Mouse (Mus musculus): ENCODE data around the gene Tecr.
"Not testable (repeated sequence)": the region's sequence is repeated elsewhere in the genome, so short reads cannot be mapped to it uniquely, and the experiment has no call there.

Gene Tecr

DNA sequence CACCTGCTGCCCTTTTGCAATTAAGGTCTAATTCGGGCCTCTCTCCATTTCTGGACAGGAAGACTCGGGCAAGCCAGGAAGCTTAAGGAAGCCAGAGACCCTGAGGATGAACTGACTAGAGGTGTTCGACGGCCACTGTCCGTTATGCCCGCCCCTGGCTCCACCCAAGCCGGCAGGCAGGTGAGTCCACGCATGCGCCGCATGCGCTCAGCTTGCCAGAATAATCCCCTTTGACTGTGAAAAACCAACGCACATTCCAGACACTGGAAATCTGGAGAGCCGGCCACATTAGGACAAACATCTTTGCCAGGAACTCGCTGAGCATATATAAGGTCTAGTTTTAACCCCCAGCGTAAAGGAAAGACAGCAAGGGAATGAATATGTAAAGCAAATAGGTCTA, 24.5 kb downstream of the Tecr start:
- no peak for DNase-seq (ENCODE audit: low read depth, low spot score)

DNA sequence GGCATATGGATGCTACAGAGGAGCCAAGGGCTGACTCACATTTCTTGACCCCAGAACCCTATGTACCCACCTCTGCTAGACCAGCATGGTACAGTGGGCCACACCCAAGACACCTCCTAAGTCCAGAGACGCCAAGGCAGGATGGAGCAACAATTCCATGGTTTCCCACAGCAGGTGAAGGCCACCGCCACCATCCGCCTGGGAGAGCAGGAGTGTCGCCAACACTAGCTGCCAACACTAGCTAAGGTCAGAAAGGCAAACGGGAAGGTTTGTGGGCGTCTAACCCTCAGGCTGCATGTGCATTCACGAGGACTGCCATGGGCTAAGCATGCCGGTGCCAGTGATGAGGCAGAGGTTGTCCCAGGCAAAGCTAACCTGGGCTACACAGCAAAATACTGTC, 25.5 kb downstream of the Tecr start:
- DNase-seq (ENCODE audit: low read depth, low spot score) = no peak

DNA sequence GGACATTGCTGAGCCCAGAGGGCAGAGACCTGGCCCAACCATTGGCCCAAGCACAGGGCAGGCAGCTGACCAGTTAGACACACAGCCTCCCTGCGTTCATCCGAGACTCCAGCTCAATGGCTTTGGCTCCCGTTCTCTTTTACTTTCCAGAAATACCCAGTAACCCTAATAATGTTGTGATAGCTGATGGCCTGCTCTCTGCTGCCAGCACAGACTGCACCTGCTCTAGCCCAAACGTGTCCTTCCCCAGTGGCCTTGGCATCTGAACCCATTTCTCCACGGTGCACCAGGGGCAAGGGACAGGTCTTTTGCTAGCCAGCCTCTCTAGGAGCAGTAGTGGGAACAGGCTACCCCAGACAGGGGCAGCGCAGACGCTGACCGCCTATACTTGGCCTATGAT, 26.9 kb downstream of the Tecr start:
- DNase-seq (ENCODE audit: low read depth, low spot score) = no peak

DNA sequence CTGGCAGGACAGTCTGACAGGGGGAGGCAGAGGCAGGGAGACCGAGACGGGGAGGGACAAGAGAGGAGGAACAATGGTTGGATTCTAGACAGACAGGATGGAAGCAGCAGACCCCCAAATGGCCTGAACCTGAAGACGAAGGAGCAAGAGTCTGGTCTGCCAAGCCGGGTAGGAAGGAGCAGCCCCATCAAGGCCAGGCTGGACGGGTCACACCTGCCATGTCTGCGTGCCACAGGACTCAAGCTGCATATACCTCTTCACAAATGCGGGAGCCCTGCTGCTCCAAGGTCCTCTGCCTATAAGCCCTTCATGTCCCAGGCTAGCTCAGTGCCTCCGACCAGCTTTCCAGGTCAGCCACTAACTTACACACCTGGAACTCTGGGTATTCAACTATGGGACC, 28.1 kb downstream of the Tecr start:
- no peak for DNase-seq (ENCODE audit: low read depth, low spot score)

DNA sequence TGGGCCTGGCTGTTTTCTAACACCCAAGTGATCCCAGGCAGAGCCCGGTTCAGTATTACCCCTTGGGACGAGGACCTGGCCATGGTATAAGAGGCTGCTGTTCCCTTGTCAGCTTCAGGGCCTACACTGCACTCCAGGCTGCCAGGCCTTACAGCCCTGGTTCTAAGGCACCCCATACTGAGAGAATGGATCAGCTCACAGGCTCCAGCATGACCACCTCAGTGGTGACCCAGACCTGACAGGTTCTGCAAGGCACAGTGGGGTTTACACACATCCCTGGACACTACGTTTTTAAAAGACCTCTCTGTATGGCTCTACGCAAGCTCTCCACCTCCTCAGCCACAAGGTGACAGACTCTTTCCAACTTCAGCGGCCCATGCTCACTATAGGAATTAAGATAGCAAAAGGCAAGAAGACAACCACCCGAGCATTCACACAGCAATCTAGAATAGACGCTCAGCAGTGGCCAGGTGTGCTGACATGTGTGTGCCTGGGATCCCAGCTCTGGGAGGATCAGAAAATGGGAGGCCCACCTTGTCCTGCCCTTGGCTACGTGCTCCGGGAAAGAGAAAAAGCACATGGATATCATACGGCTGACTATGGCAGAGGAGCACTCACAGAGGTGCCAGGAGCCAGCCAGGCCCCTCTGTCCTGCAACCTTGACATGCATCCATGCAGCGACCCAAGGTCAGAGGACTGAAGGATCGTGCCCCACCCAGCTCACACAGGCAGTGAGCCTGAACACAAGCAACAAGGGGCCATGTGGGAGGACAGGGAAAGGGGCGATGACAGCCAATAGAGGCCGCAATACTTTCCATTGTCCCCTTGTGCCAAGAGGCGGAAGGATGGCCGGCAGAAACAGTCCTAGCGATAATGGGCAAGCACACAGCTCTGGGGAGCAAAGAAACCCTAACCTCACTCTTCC, 29.4 kb downstream of the Tecr start:
- DNase-seq (ENCODE audit: low read depth, low spot score) = no peak

DNA sequence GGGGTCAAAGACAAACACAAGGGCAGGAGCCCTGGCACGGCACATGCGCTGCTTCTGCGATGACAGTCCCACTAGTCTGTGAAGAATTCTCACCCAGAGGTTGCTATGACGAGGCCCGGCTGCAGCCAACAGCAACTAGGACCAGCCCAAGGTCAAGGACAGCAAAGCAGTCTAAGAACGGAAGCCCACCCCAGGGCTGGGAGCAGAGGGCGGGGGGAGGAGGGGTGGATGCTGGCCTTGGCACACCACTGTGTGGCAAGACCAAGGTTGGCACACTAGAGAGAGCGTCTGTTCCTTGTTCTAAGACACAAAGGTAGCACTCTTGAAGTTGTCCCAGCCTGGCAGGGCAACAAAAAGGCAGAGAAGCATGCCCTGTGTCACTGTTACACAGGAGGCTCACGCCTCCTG, 30.4 kb downstream of the Tecr start:
- no peak for DNase-seq (ENCODE audit: low read depth, low spot score)

DNA sequence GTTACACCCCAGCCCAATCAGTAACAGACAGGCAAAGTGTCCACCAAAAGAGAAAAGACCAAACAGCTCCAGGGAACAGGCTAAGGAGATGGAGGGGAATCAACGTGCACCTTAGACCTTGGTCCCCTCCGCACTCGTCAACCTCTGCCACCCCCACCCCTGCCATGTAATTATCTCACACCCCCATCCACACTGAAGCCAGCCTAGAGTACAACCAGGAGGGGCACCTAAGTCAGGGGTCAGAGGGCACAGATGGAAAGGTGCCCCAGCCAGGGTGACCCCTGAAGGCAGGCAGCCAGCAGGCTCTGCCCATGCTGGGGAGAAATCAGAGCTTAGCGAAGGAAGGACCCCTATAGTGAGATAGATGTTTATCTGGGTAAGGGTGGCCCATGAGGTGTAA, 30.9 kb downstream of the Tecr start:
- no peak for DNase-seq (ENCODE audit: low read depth, low spot score)

DNA sequence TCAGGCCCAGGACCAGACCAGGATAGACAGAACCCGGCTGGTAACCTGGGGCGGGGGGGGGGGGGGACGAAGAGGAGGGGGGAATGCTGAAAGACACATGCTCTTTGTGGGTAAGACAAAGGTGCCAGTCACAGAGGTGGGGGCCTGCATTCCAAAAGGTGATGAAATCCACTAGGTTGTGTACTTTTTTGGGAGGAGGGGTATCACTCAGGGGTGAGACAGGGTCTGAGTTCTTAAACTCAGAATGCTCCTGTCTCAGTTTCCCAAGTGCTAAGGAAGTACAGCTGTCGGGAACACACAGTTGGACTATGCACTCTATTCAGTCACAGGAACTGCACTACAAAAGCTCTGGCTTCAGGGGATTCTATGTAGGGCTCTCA, 31.3 kb downstream of the Tecr start:
- no peak for DNase-seq (ENCODE audit: low read depth, low spot score)

DNA sequence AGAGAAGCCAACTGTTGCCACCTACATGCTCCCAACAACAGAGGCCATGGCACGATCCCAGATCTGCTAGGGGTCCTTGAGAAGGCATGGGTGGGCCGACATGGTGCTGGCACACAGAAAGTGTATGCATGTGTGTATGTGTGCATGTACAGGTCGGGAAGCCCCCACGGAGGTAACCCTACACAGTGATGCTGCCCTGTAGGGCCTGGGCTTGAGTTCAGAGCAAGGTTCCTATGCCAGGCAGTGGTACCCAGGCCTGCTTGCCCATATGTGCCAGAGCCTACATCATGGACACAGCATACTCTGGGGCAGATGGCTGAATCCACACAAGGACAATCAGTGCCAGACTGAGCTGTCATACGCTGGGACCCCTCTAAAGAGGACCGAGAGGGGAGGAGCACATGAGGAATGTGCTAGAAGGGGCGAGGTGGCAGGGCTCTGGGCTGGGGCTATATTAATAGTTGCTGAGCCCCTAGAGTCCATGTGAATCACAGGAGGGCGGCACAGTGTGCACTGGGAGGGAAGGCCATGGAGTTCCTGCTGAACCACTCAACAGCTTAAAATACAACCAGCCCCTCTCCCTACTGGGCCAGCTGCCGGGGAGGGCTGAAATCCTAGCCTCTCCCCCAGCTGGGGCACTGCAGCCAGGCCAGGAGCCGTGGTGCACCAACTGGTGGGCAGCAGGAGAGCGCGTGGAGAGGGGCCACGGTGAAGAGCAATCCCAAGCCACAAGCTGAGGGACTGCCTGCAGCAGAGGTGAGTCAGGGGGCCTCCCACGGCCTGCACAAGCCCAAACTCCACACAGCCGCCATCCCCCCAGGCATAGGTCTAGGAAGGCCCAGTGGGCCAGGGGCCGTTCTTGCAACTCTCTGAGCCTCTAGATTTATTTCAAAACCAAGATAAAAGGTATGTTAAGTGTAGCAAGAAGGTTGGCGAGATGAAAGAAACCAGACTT, 31.9 kb downstream of the Tecr start:
- no peak for DNase-seq (ENCODE audit: low read depth, low spot score)

DNA sequence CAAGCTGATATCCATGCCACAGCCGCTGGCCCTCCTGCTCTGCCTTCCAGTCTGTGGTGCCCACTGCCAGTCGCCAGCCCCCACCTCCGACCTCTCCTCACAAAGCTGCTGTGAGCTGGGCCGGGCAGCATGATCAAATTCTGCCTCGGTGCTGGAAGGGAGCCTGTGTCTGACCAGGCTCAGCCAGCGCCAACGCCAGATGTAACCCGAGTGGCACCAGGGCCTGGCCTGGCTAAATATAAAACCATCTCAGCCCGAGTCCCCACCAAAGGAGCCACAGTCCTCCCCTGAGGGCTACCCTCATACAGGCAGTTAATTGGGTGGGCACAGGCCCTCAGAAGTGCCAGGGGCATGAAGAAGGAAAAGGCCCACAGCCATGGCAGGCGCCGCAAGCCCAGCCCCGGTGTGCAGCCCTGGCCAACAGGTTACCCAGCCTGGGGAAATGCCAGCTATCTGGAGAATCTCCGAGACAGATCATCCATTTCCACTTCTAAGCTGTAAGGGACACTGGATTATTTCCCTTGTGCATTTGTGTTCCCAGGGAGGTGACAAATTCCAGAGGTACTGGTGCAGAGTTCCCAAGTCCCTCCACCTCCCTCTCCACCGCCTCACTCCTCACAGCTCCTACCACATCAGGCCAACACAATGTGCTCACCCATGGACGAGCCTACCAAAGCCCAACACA, 33.0 kb downstream of the Tecr start:
- DNase-seq (ENCODE audit: low read depth, low spot score) = no peak

DNA sequence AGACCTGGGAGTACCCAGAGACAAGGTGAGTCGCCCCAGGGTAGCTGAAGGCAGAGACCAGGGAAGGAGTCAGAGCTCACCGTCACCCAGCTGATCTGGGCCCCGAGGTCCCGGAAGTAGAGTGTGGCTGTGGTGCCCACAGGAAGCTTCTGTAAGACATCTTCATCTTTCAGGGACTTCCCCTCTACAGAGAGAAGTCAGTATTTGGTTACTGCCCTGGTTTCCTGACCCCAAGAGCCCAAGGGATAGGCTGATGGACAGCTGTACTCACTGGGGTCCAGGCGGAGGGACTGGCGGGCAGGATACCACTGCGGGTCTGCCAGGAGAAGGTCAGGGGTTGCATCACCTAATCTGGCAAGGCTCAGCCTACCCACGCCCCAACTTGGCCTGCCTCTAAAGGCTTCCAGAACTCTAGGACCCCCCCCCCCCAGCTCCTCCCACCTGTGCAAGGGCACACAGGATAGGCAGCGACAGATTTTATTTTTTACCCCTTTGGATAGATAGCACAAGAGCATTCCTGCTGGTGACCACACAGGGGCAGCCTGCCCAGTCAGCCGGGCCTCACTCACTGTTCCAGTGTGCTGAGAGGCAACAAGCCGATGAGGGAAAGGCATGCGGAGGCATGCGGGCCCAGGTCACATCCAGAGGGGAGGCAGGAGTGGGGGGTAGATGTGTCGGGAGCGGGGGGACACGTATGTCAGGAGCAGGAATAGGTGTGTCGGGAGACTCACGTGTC, 34.5 kb downstream of the Tecr start:
- DNase-seq (ENCODE audit: low read depth, low spot score) = no peak

DNA sequence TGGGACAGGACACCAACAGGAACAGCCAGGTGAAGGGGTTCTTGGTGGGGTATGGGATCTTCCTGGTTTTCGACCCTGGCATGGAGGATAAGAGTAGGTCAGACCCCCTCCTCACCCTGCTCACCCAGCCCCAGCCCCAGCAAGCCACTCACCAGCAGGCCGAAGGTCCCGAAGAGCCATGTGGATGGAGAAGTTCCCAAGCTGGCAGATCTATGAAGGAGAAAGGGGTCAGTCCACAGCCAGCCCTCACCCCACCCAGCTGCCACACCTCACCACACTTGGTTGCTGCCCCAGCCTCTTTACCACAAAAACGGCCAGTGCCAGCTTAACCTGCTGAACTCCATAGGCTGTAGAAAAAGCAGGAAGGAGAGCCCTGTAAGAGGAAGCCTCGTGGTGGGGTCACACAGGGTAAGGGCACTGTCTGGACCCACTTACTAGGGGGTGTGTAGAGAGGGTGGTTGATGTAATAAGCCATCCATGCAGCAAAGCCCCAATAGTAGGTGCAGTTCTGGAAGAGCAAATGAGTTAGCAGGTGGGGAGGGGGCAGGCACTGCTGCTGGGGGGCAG, 35.4 kb downstream of the Tecr start:
- DNase-seq (ENCODE audit: low read depth, low spot score) = no peak

DNA sequence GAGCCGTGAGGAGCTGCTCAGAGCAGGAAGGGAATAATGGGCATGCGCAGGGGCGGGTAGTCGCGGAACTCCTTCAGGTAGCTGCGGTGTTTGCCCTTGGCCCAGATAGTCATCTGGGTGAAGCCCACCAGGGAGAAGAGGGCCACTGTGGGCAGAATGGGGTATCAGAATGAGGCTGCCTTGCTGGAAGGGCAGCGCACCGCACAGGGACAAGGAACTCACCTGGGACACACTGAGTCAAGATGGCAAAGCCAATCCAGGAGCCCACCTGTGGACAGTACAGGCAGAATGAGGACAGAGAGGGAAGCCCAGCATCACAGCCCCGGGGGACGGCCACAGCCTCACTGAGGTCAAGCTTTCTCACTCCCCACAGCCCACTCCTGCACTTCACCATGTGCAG, 36.0 kb downstream of the Tecr start:
- DNase-seq (ENCODE audit: low read depth, low spot score) = no peak

DNA sequence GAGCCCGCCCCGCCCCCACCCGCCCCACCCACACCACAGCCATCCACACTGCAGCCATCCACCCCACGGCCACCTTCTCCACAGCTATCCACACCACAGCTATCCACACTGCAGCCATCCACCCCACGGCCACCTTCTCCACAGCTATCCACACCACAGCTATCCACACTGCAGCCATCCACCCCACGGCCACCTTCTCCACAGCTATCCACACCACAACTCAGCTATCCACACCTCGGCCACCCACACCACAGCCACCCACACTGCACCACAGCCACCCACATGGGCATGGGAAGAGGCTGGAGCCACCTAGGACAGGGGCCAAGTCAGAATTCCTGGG, 36.8 kb downstream of the Tecr start:
- DNase-seq (ENCODE audit: low read depth, low spot score) = not testable (repeated sequence)

DNA sequence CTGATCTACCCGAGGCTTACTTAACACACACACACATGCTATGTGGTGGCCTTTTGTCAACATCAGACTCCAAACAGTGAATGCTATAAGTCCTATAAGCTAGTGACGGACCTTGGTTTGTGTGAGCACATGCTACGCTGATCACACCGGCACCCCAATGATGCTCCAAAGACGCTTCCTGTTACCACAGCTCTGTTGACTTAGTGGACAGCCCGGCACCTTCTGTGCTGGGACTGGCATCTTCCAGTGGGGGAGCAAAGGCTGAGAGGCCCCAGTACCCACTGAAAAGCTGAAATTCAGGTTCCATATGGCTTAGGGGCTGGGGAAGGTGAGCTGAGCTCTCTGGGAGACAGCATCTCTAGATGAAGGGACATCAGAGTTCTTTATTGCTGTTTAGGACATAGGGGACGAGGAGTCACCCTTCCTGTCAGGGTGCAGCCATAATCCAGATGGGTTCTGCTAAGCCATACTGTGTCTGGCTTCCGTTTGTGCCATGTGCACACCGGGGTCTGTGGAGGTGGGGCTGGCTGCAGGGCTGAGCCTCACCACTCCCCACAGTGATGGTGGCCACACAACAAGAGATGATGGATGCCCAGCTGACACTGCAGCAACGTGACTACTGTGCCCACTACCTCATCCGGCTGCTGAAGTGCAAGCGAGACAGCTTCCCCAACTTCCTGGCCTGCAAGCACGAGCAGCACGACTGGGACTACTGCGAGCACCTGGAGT, 37.3 kb downstream of the Tecr start:
- no peak for DNase-seq (ENCODE audit: low read depth, low spot score)

DNA sequence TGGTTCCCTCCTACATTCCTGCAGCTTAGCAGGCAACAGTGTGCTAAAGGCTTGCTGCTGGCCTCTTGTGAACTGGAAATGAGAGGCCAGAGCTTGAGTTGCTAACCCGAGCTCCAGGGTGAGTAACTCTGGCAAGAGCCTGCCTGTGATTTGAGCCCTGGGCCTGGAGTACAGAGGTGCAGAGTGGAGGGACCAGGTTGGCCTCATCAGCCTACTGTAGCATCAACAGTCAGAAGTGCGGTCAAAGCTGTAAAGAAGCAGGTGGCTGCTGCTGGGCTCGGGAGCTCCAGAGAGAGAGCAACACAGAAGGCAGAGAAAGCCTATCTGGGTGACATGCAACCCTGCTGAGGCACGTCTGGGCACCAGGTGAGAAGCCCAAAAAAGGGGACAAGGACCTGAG, 38.6 kb downstream of the Tecr start:
- DNase-seq (ENCODE audit: low read depth, low spot score) = no peak

DNA sequence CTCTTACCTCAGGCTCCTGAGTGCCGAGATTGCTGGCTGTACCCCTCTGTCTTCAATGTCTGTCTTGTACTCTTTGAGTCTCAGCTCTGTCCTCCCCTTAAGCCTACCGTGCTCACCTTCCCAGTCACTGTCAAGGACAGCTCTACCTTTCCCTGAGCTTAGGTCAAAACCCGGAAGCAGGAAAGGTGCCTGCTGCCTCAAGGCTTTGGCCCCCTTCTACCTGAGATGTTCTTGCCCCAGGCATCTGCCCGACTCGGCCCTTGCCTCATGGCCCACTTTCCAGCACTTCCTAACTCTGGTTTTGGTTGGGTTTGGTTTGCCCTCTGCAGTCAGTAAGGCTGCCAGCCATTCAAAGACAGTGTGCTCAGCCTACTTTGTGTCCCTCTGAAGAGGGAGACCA, 39.0 kb downstream of the Tecr start:
- no peak for DNase-seq (ENCODE audit: low read depth, low spot score)

DNA sequence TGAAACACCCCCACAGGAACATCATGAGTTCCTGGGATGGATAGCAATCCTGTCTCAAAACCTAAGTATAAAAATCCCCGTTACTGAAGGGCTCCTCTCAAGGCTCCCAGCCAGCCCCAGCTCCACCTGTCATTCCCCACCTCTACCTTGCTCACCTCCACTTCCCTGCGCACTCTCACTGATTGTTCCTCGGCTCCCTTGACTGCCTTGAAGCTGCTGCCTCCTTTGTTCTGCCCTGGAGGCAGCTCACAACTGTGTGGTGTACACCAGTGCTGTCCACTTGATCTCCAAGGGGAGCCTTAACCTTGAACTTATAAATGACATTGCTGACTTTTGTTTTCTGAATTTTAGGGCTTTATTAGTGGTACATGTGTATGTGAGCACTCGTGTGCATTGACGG, 39.6 kb downstream of the Tecr start:
- DNase-seq (ENCODE audit: low read depth, low spot score) = no peak

DNA sequence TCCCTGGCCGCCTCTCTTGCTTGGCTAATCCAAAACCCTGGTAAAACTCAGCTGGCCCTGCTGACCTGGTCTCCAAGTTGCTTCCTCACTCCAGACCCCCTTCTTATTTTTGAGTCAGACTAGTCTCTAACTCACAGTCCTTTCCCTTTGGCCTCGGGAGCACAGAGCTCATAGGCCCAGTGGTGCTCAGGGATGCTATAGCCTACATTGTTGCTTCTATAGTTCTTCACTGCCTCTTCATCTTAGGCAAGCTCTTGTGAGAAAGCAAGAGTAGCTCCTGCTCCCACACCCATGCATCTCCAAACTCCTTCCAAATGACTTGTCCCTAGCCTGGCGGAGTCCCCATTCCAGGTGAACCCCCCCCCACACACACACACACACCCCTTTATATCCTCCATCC, 40.1 kb downstream of the Tecr start:
- DNase-seq (ENCODE audit: low read depth, low spot score) = no peak

Data from telencephalon, adult 2 months (tissue).